Mouse (Mus musculus) C2C12 (cell line): ENCODE data around the gene Cfdp1. TPM values are rescaled to one million over a fixed set of nuclear protein-coding genes. Genes with fewer than 3 reads are reported as not detected.
A peak's percentile ranks its signal among the peaks of the same experiment; 100 is the strongest.

ENCODE experiments used
- H3K27me3 ChIP-seq: one replicate; pipeline ENCODE4 v1.6.1; 2011; ENCODE audit not compliant: control insufficient read depth, insufficient read depth, insufficient read length
- H3K36me3 ChIP-seq: one replicate; pipeline ENCODE4 v1.6.1; 2011; ENCODE audit not compliant: control insufficient read depth, insufficient read depth
- H3K4me3 ChIP-seq: one replicate; pipeline ENCODE4 v1.5.1; 2011; ENCODE audit warnings: mild to moderate bottlenecking, control low read depth; ENCODE audit not compliant: poor library complexity, insufficient read depth, severe bottlenecking
- H3K79me2 ChIP-seq: one replicate; pipeline ENCODE4 v1.6.1; 2011; ENCODE audit not compliant: control insufficient read depth, insufficient read depth
- H3K79me3 ChIP-seq: one replicate; pipeline ENCODE4 v1.6.1; 2011; ENCODE audit warnings: low read depth, control low read depth
- H3ac ChIP-seq: one replicate; pipeline ENCODE3; 2011; ENCODE audit warnings: low read depth; ENCODE audit not compliant: control insufficient read depth, insufficient read length
- CEBPB ChIP-seq: IDR thresholded peaks from one replicate; pipeline ENCODE4 v1.6.1; 2011; ENCODE audit warnings: low read depth, mild to moderate bottlenecking, control low read depth, moderate library complexity
- CTCF ChIP-seq: IDR thresholded peaks from one replicate; pipeline ENCODE4 v1.5.1; 2011; ENCODE audit not compliant: control insufficient read depth, insufficient read depth, insufficient read length
- FOSL1 ChIP-seq: IDR thresholded peaks from one replicate; pipeline ENCODE4 v1.8.0; 2011; ENCODE audit warnings: mild to moderate bottlenecking, low read length; ENCODE audit not compliant: poor library complexity, insufficient read depth, severe bottlenecking
- MAX ChIP-seq: IDR thresholded peaks from one replicate; pipeline ENCODE4 v1.6.1; 2011; ENCODE audit warnings: mild to moderate bottlenecking, control low read depth
- MYOD1 ChIP-seq: IDR thresholded peaks from one replicate; pipeline ENCODE4 v1.6.1; 2011; ENCODE audit warnings: low read depth; ENCODE audit not compliant: control insufficient read depth, insufficient read length
- MYOG ChIP-seq: IDR thresholded peaks from one replicate; pipeline ENCODE4 v1.6.1; 2011; ENCODE audit not compliant: control insufficient read depth, insufficient read length; ENCODE audit errors: extremely low read depth
- USF1 ChIP-seq: IDR thresholded peaks from one replicate; pipeline ENCODE4 v1.6.1; 2011; ENCODE audit warnings: low read depth, mild to moderate bottlenecking, control low read depth, moderate library complexity
- polyA plus RNA-seq: library from polyadenylated mRNA; unstranded; fragments of >200 nt; fragmentation: generic; extraction: Trizol; gene quantifications from one replicate; pipeline ENCODE4 v1.2.1, GENCODE M21; 2012; ENCODE audit warnings: missing spikeins

The Cfdp1 gene
- polyA plus RNA-seq, 1 experiment: 58.8 TPM

DNA sequence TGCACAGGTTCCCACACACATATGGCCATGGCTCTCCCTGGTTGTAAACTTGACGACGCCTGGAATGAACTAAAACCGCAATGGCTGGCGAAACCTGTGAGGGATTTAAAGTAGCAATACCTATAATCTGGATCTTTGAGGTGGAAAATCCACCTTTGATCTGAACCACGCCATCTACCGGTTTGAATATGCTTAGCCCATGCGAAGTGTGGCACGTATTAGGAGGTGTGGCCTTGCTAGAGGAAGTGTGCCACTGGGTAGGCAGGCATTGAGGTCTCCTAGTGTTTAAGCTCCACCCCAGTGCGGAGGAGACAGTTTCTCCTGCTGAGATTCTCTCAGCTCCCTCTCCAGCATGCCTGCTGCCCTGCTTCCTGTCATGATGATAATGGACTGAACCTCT lies 23.6 kb upstream of the Cfdp1 start:
- H3K27me3 ChIP-seq: no peaks in the 10 kb centered on the region
- no peaks in the 10 kb centered on the region for H3K79me2 ChIP-seq
- no peak overlapping the region for H3ac ChIP-seq
- H3K36me3 ChIP-seq: no peaks in the 10 kb centered on the region
- H3K4me3 ChIP-seq: no peak overlapping the region
- no peaks in the 10 kb centered on the region for H3K79me3 ChIP-seq
- TF ChIP-seq CEBPB (no peak), MYOG (no peak), MAX (no peak), FOSL1 (no peak), USF1 (no peak)

DNA sequence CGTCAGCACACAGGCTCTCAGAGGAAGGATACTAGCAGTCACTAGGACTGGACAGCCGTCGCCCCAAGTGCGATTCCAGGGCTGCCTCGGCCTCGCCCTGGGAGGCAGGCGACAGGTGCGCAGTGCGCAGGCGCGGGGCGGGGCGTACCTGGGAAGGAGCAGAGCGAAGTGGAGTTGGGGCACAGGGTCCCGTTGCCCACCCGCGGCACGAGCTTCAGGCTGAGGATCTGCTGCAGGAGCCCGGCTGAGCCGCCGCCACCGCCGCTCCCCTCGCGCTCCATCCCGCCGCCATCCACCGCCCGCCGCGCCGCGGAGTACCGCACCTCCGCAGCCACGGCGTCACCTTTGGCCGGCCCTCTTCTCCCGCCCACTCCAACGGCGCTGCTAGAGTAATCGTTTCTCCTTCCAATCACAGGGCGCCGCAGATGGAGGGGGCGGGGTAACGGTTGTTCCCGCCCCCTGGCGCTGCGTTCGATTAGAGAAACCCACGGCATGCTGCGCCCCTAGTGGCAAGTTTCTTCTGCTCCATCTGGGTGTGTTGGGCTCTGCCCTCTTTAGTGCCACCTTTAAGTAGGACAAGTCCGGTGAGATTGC lies 22.4 kb upstream of the Cfdp1 start, which contains the start of gene Tmem170:
Gene Tmem170 (minus strand): TSS at position 396 of the 594 bp plus-strand sequence.
- TF ChIP-seq MYOD1 (no peak), USF1 (no peak), FOSL1 (no peak), CTCF (peak; percentile 67), MYOG (no peak)

DNA sequence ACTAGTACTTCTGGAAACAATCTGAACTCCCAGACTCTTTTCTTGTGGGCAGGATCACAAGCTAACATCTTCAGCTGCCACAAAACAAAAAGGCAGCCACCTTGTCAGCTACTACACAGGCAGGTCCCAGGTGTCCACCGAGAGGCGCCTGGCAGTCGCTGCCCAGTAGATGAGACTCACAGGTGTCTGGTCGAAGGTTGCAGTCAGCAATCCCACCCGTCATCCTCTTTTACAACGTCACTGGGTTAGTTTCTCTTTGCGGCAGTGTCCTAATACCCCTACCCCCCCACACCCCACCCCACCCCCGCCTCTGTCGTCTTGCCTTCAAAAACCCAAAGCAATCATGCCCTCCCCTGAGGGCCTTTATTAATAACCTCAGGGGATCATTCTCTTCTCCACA lies 21.7 kb upstream of the Cfdp1 start:
- no peaks in the 10 kb centered on the region for H3K79me2 ChIP-seq
- peak overlapping the region; percentile 52 for H3K4me3 ChIP-seq
- peak overlapping the region; percentile 2 for H3ac ChIP-seq
- H3K36me3 ChIP-seq: no peaks in the 10 kb centered on the region
- TF ChIP-seq MYOG: no peak
- TF ChIP-seq FOSL1: no peak
- TF ChIP-seq USF1: no peak
- no peak for TF ChIP-seq MAX
- no peak for TF ChIP-seq MYOD1
- no peak for TF ChIP-seq CTCF
- no peak for TF ChIP-seq CEBPB
- H3K27me3 ChIP-seq: no peaks in the 10 kb centered on the region
- H3K79me3 ChIP-seq: no peaks in the 10 kb centered on the region

More for the DNA sequence above, 22.4 kb upstream of the Cfdp1 start, which contains the start of gene Tmem170:
- Histone ChIP-seq H3K4me3 (peak within 1 kb of the TSS; percentile 52), H3ac (peak within 1 kb of the TSS; percentile 74), H3K27me3 (no peaks in the 10 kb centered on the region), H3K79me2 (no peaks in the 10 kb centered on the region), H3K36me3 (no peaks in the 10 kb centered on the region), H3K79me3 (no peaks in the 10 kb centered on the region)

GRCm38 (mm10) chr8:111871278-111871677 lies 17.2 kb upstream of the Cfdp1 start:
- Histone ChIP-seq H3K79me2 (no peaks in the 10 kb centered on the region), H3K36me3 (no peaks in the 10 kb centered on the region), H3K79me3 (no peaks in the 10 kb centered on the region), H3K4me3 (no peak overlapping the region), H3K27me3 (no peaks in the 10 kb centered on the region), H3ac (no peak overlapping the region)
- TF ChIP-seq CEBPB (no peak), USF1 (no peak), MYOD1 (no peak), CTCF (no peak), MYOG (no peak), MAX (no peak), FOSL1 (no peak)

DNA sequence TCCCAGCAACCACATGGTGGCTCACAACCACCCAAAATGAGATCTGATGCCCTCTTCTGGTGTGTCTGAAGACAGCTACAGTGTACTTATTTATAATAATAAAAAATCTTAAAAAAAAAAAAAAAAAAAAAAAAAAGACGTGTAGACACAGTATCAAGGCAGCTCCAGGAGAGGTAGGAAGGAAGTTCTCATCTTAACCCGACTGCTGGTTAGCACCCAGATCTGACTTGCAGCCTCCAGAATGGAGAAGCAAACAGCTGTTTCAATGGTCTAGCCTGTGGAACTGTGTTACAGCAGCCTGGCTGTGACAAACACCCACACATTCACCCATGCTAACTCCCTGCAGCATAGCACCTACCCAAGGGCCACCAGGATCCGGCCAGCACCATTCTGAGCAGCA lies 16.3 kb upstream of the Cfdp1 start:
- TF ChIP-seq CEBPB (no peak), FOSL1 (no peak), MYOG (no peak), MAX (no peak), CTCF (no peak), USF1 (no peak), MYOD1 (no peak)
- no peaks in the 10 kb centered on the region for H3K27me3 ChIP-seq
- H3ac ChIP-seq: no peak overlapping the region

GRCm38 (mm10) chr8:111868664-111869063 lies 14.6 kb upstream of the Cfdp1 start:
- no peaks in the 10 kb centered on the region for H3K79me2 ChIP-seq
- H3K27me3 ChIP-seq: no peaks in the 10 kb centered on the region
- TF ChIP-seq MYOG (no peak), CEBPB (no peak), USF1 (no peak), MAX (no peak), FOSL1 (no peak)
- H3K79me3 ChIP-seq: no peaks in the 10 kb centered on the region
- H3ac ChIP-seq: no peak overlapping the region
- no peaks in the 10 kb centered on the region for H3K36me3 ChIP-seq
- H3K4me3 ChIP-seq: no peak overlapping the region

More for the DNA sequence above, 16.3 kb upstream of the Cfdp1 start:
- H3K36me3 ChIP-seq: no peaks in the 10 kb centered on the region
- H3K79me2 ChIP-seq: no peaks in the 10 kb centered on the region
- no peaks in the 10 kb centered on the region for H3K79me3 ChIP-seq
- no peak overlapping the region for H3K4me3 ChIP-seq
